ENCODE assay signal across 9 mouse cellular contexts in the genomic region with DNA sequence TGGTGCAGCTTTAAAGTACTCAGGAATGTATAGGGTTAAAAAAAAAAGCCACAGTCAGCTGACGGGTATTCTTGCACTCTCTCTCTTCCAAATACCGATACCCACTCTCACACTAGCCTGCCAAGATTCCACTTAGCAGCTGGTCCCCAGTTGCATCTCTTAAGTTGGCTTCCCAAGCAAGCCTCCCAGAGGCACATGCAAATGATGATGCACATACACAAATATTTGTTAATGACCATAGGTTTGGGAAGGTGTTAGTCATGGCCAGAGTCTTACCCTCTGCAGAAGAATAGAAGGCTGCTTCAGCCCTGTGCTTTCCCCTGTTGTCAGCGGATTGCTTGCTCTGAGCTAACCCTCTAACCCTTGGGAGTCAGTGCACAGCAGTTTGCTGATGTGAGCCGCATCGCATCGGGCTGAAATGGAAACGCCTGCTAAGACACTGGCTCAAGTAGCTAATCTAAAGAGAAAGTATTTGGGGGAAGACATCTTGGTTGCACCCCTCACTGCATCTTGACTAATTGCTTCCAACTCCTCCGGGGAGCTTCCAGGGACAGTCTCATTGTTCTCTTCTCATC. TPM values are rescaled to one million over a fixed set of nuclear protein-coding genes. Genes with fewer than 3 reads are reported as not detected.
DNase-seq lines count a peak whose midpoint lies in the region; ATAC-seq and TF ChIP-seq lines count a peak whose summit lies in the region.
"Had no signal": no experiment of that assay in that cellular context is flagged by ENCODE, and none has a peak within 500 bp of the region (broad histone marks: within the 10 kb centered on the region; RNA-seq: fewer than 3 reads in every experiment).

No protein-coding gene starts in this region.

- no peaks in the 10 kb centered on the region for H3K9me3 ChIP-seq in lung, embryonic 14.5 days (ENCODE audit: low read depth, low read length)
- H3K9me3 ChIP-seq in forebrain, embryonic 15.5 days, result no peaks in the 10 kb centered on the region
- H3K9me3 ChIP-seq in hindbrain, embryonic 13.5 days, result no peaks in the 10 kb centered on the region
- no peaks in the 10 kb centered on the region for H3K9me3 ChIP-seq in stomach, embryonic 15.5 days
- H3K9me3 ChIP-seq: G1E had no signal

- peak; percentile 28 for DNase-seq in lung, embryonic 14.5 days
- no peak for DNase-seq in lung, postnatal 25 days (ENCODE audit: low spot score)
- DNase-seq in lung, postnatal 14 days, result peak; percentile 8
- DNase-seq in MN1 (ENCODE audit: low spot score), result no peak
- DNase-seq in spleen, postnatal 14 days (ENCODE audit: low spot score in 2 of 2), result no peak

- no peaks in the 10 kb centered on the region for H3K36me3 ChIP-seq in lung, embryonic 14.5 days (ENCODE audit: insufficient read depth)
- H3K36me3 ChIP-seq in forebrain, embryonic 15.5 days, result no peaks in the 10 kb centered on the region
- no peaks in the 10 kb centered on the region for H3K36me3 ChIP-seq in hindbrain, embryonic 13.5 days
- no peaks in the 10 kb centered on the region for H3K36me3 ChIP-seq in stomach, embryonic 15.5 days
- H3K36me3 ChIP-seq: G1E had no signal

- no peaks in the 10 kb centered on the region for H3K27me3 ChIP-seq in lung, embryonic 14.5 days (ENCODE audit: insufficient read depth, low read length)
- H3K27me3 ChIP-seq in forebrain, embryonic 15.5 days, result no peaks in the 10 kb centered on the region
- no peaks in the 10 kb centered on the region for H3K27me3 ChIP-seq in hindbrain, embryonic 13.5 days
- H3K27me3 ChIP-seq in stomach, embryonic 15.5 days (replicated peaks), result no peaks in the 10 kb centered on the region

- H3K27ac ChIP-seq in lung, embryonic 14.5 days (ENCODE audit: low read depth), result no peak overlapping the region
- no peak overlapping the region for H3K27ac ChIP-seq in forebrain, embryonic 15.5 days (replicated peaks)
- H3K27ac ChIP-seq in hindbrain, embryonic 13.5 days, result 0 out of 2 replicates have a peak overlapping the region, but pooled peaks have one; percentile 26
- H3K27ac ChIP-seq in stomach, embryonic 15.5 days, result no peak overlapping the region

- TF ChIP-seq CTCF in lung, embryonic 14.5 days (IDR thresholded peaks at IDR 0.05; ENCODE audit: low read depth), result no peak

- ATAC-seq in lung, embryonic 14.5 days (ENCODE audit: insufficient read depth), result no peak
- peak; percentile 80 for ATAC-seq in forebrain, embryonic 15.5 days (replicated peaks)
- ATAC-seq in hindbrain, embryonic 13.5 days (ENCODE audit: low FRiP score), result peak; percentile 87
- ATAC-seq in stomach, embryonic 15.5 days (ENCODE audit: insufficient read depth, low FRiP score, low read depth), result no peak

- no peak overlapping the region for H3K4me3 ChIP-seq in lung, embryonic 14.5 days (ENCODE audit: low read depth, low read length)
- H3K4me3 ChIP-seq in forebrain, embryonic 15.5 days, result peak overlapping the region; percentile 14
- peak overlapping the region; percentile 35 for H3K4me3 ChIP-seq in hindbrain, embryonic 13.5 days
- H3K4me3 ChIP-seq in stomach, embryonic 15.5 days (replicated peaks), result no peak overlapping the region

- no peaks in the 10 kb centered on the region for H3K4me1 ChIP-seq in lung, embryonic 14.5 days (ENCODE audit: insufficient read depth)
- H3K4me1 ChIP-seq in forebrain, embryonic 15.5 days, result peaks cover 6% of the 10 kb centered on the region
- peaks cover 12% of the 10 kb centered on the region for H3K4me1 ChIP-seq in hindbrain, embryonic 13.5 days (replicated peaks)
- H3K4me1 ChIP-seq in stomach, embryonic 15.5 days, result no peaks in the 10 kb centered on the region

- 6% methylated on average over 8 of the region's 8 CpGs for WGBS in lung, embryonic 14.5 days
- 1% methylated on average over 8 of the region's 8 CpGs for WGBS in forebrain, embryonic 15.5 days
- 1% methylated on average over 8 of the region's 8 CpGs for WGBS in hindbrain, embryonic 13.5 days
- WGBS in stomach, embryonic 15.5 days, result 7% methylated on average over 8 of the region's 8 CpGs

- peak overlapping the region; percentile 31; the same call in 1 of the 2 replicates for H3K4me2 ChIP-seq in lung, embryonic 14.5 days
- H3K4me2 ChIP-seq in forebrain, embryonic 15.5 days (replicated peaks), result peak overlapping the region; percentile 19
- peak overlapping the region; percentile 57 for H3K4me2 ChIP-seq in hindbrain, embryonic 13.5 days
- peak overlapping the region; percentile 11; the same call in 1 of the 2 replicates for H3K4me2 ChIP-seq in stomach, embryonic 15.5 days

- H3K9ac ChIP-seq in lung, embryonic 14.5 days, result no peak overlapping the region
- no peak overlapping the region; the same call in 1 of the 2 replicates for H3K9ac ChIP-seq in forebrain, embryonic 15.5 days (replicated peaks)
- peak overlapping the region; percentile 61 for H3K9ac ChIP-seq in hindbrain, embryonic 13.5 days
- H3K9ac ChIP-seq in stomach, embryonic 15.5 days, result no peak overlapping the region

RNA-seq across cellular contexts. Expression of gene Ccdc89, which starts 39.4 kb away (rescaled TPM):
- polyA plus RNA-seq in lung, embryonic 14.5 days (2014; fragmentation: Nextera tagmentation; extraction: Ambion mirVana), result 1.5 TPM in 2 replicates
- polyA plus RNA-seq in forebrain, embryonic 15.5 days (2015; fragmentation: Nextera tagmentation; extraction: Ambion mirVana), result 1.3 and 1.5 TPM in 2 replicates
- polyA plus RNA-seq in hindbrain, embryonic 13.5 days (2015; fragmentation: Nextera tagmentation; extraction: Ambion mirVana), result 2.0 and 2.2 TPM in 2 replicates
- polyA plus RNA-seq in stomach, embryonic 15.5 days (2015; fragmentation: Nextera tagmentation; extraction: Ambion mirVana), result 1.3 and 1.5 TPM in 2 replicates
- polyA plus RNA-seq: G1E had no signal

RNA-seq across cellular contexts. Expression of gene Crebzf, which starts 55.6 kb away (rescaled TPM):
- 45.2 and 47.4 TPM in 2 replicates for polyA plus RNA-seq in lung, embryonic 14.5 days (2014; fragmentation: Nextera tagmentation; extraction: Ambion mirVana)
- polyA plus RNA-seq in forebrain, embryonic 15.5 days (2015; fragmentation: Nextera tagmentation; extraction: Ambion mirVana), result 33.3 and 38.1 TPM in 2 replicates
- 33.8 and 38.9 TPM in 2 replicates for polyA plus RNA-seq in hindbrain, embryonic 13.5 days (2015; fragmentation: Nextera tagmentation; extraction: Ambion mirVana)
- 36.4 and 38.7 TPM in 2 replicates for polyA plus RNA-seq in stomach, embryonic 15.5 days (2015; fragmentation: Nextera tagmentation; extraction: Ambion mirVana)

Comparison
In these comparisons a context has a peak if more than half of its experiments do, and no peak if none do; other contexts are left out.
1. DNase-seq: peak in lung, embryonic 14.5 days (single experiment) and lung, postnatal 14 days (single experiment); none in lung, postnatal 25 days (single experiment), MN1 (single experiment) and spleen, postnatal 14 days (0 of 2).
2. ATAC-seq: peak in forebrain, embryonic 15.5 days (single experiment) and hindbrain, embryonic 13.5 days (single experiment); none in lung, embryonic 14.5 days (single experiment) and stomach, embryonic 15.5 days (single experiment).
3. H3K4me3 ChIP-seq: peak in forebrain, embryonic 15.5 days (single experiment) and hindbrain, embryonic 13.5 days (single experiment); none in lung, embryonic 14.5 days (single experiment) and stomach, embryonic 15.5 days (single experiment).
4. Peak in every context shown above with its lines, with median percentiles within 50 percentile points of each other: H3K4me2 ChIP-seq.